17 mouse cellular contexts compared by ENCODE assay signal in the genomic region with DNA sequence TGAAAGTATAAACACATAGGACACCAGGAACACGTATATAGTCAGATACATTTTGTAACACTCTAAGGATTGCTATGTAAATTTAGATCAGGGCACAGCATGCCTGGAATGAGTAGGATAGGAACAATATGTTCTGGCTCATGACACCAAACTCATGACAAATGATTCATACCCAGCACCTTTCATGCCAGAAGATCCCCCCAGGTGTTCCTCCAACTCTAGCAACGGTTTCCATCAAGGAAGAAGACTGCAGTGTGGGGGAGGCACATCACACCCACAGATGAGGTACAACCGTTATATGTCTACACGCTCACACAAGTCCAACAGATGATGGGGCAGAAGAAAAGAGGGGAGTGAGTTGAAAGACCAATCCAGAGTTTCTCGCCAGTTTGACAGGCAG. TPM values are rescaled to one million over a fixed set of nuclear protein-coding genes. Genes with fewer than 3 reads are reported as not detected.
A peak's percentile ranks its signal among the peaks of the same experiment; 100 is the strongest.
DNase-seq lines count a peak whose midpoint lies in the region; ATAC-seq and TF ChIP-seq lines count a peak whose summit lies in the region.
"Had no signal": no experiment of that assay in that cellular context is flagged by ENCODE, and none has a peak within 500 bp of the region (broad histone marks: within the 10 kb centered on the region; RNA-seq: fewer than 3 reads in every experiment).

No protein-coding gene starts in this region.

- H3K9ac ChIP-seq in forebrain, postnatal 0 days, result no peak overlapping the region
- no peak overlapping the region for H3K9ac ChIP-seq in forebrain, embryonic 16.5 days (replicated peaks; ENCODE audit: low read depth, low read length)
- H3K9ac ChIP-seq in neural tube, embryonic 15.5 days (replicated peaks), result no peak overlapping the region
- H3K9ac ChIP-seq: liver, embryonic 14.5 days had no signal

- TF ChIP-seq CTCF in forebrain, postnatal 0 days (IDR thresholded peaks at IDR 0.05; ENCODE audit: low read depth), result no peak

- no peak for DNase-seq in forebrain, postnatal 0 days
- DNase-seq in left cerebral cortex, adult 18-20 months (ENCODE audit: low spot score in 2 of 2), result peak; percentile 49 to 58
- DNase-seq in left cerebral cortex, postnatal 10 days (ENCODE audit: extremely low spot score in 1 of 2, low spot score in 2 of 2), result no peak
- peak; percentile 33 to 67 for DNase-seq in frontal cortex, postnatal 36 days (ENCODE audit: low spot score in 2 of 2)
- no peak for DNase-seq in lung, postnatal 4 days
- DNase-seq in adrenal gland, postnatal 4 days (ENCODE audit: low spot score in 2 of 2), result no peak
- DNase-seq: heart, postnatal 36 days; kidney, adult 11 months; kidney, postnatal 14 days; lung, postnatal 36 days; spleen, adult 18-20 months; thymus, postnatal 25 days had no signal

- H3K4me1 ChIP-seq in forebrain, postnatal 0 days (ENCODE audit: insufficient read depth), result no peaks in the 10 kb centered on the region
- H3K4me1 ChIP-seq in forebrain, embryonic 16.5 days (replicated peaks; ENCODE audit: control insufficient read depth, insufficient read depth, low read length), result peaks cover 15% of the 10 kb centered on the region
- peaks cover 19% of the 10 kb centered on the region for H3K4me1 ChIP-seq in neural tube, embryonic 15.5 days

- H3K36me3 ChIP-seq in forebrain, postnatal 0 days (ENCODE audit: insufficient read depth), result no peaks in the 10 kb centered on the region
- no peaks in the 10 kb centered on the region for H3K36me3 ChIP-seq in forebrain, embryonic 16.5 days (ENCODE audit: control insufficient read depth, insufficient read depth)
- no peaks in the 10 kb centered on the region for H3K36me3 ChIP-seq in neural tube, embryonic 15.5 days
- H3K36me3 ChIP-seq: limb, embryonic 10.5 days had no signal

- H3K4me3 ChIP-seq in forebrain, postnatal 0 days (ENCODE audit: low read depth, low read length), result no peak overlapping the region
- H3K4me3 ChIP-seq in forebrain, embryonic 16.5 days (replicated peaks; ENCODE audit: low read length), result no peak overlapping the region
- no peak overlapping the region for H3K4me3 ChIP-seq in neural tube, embryonic 15.5 days (replicated peaks)
- H3K4me3 ChIP-seq: limb, embryonic 10.5 days had no signal

- 77% methylated on average over 5 of the region's 5 CpGs for WGBS in forebrain, postnatal 0 days
- WGBS in forebrain, embryonic 16.5 days, result 82% methylated on average over 5 of the region's 5 CpGs
- WGBS in neural tube, embryonic 15.5 days, result 83% methylated on average over 5 of the region's 5 CpGs

- no peak overlapping the region for H3K27ac ChIP-seq in forebrain, postnatal 0 days (ENCODE audit: low read depth, low read length)
- H3K27ac ChIP-seq in forebrain, embryonic 16.5 days (ENCODE audit: low read length), result no peak overlapping the region
- H3K27ac ChIP-seq in neural tube, embryonic 15.5 days (replicated peaks), result no peak overlapping the region
- H3K27ac ChIP-seq: limb, embryonic 10.5 days; liver, embryonic 14.5 days had no signal

- H3K27me3 ChIP-seq in forebrain, postnatal 0 days (ENCODE audit: insufficient read depth, low read length), result no peaks in the 10 kb centered on the region; the same call in 1 of the 2 replicates
- no peaks in the 10 kb centered on the region for H3K27me3 ChIP-seq in forebrain, embryonic 16.5 days (replicated peaks; ENCODE audit: control insufficient read depth, insufficient read depth, low read length)
- H3K27me3 ChIP-seq in neural tube, embryonic 15.5 days (replicated peaks), result no peaks in the 10 kb centered on the region

- H3K4me2 ChIP-seq in forebrain, postnatal 0 days (ENCODE audit: low read depth), result peak overlapping the region; percentile 21; the same call in 1 of the 2 replicates
- H3K4me2 ChIP-seq in forebrain, embryonic 16.5 days (ENCODE audit: low read length), result no peak overlapping the region
- peak overlapping the region; percentile 98 for H3K4me2 ChIP-seq in neural tube, embryonic 15.5 days

- no peak for ATAC-seq in forebrain, postnatal 0 days
- ATAC-seq in forebrain, embryonic 16.5 days, result no peak
- ATAC-seq in neural tube, embryonic 15.5 days (ENCODE audit: low FRiP score), result no peak

- intact Hi-C loops in left cerebral cortex, postnatal 10 days (cut with DNase I), result no loop called here

- no peaks in the 10 kb centered on the region for H3K9me3 ChIP-seq in forebrain, postnatal 0 days (ENCODE audit: low read length)
- H3K9me3 ChIP-seq in forebrain, embryonic 16.5 days (ENCODE audit: control insufficient read depth, low read length), result no peaks in the 10 kb centered on the region
- H3K9me3 ChIP-seq in neural tube, embryonic 15.5 days (replicated peaks), result no peaks in the 10 kb centered on the region
- H3K9me3 ChIP-seq: limb, embryonic 10.5 days had no signal

RNA-seq across cellular contexts. Expression of gene Sorcs1, which starts 3.5 kb away (rescaled TPM):
- total RNA-seq in forebrain, postnatal 0 days (2014; rRNA removed), result 17.7 and 20.1 TPM in 2 replicates
- 5.7 and 8.6 TPM in 2 replicates for polyA plus RNA-seq in forebrain, postnatal 0 days (2015; fragmentation: Nextera tagmentation; extraction: Ambion mirVana)
- polyA plus RNA-seq in forebrain, embryonic 16.5 days (2015; fragmentation: Nextera tagmentation; extraction: Ambion mirVana), result 8.9 and 10.5 TPM in 2 replicates
- 10 to 100 TPM; 36.9 to 38.9 TPM for total RNA-seq in left cerebral cortex, adult 18-20 months (2021)
- total RNA-seq in left cerebral cortex, postnatal 10 days (2021), result 10 to 100 TPM; 39.1 to 46.7 TPM
- polyA plus RNA-seq in neural tube, embryonic 15.5 days (2015; fragmentation: Nextera tagmentation; extraction: Ambion mirVana), result 17.1 and 20.9 TPM in 2 replicates
- total RNA-seq in adrenal gland, postnatal 4 days (2021), result 1 to 10 TPM; 2.4 to 2.7 TPM
- total RNA-seq: monocyte, adult 5-6 weeks had no signal

Comparison
In these comparisons a context has a peak if more than half of its experiments do, and no peak if none do; other contexts are left out.
1. DNase-seq: peak in left cerebral cortex, adult 18-20 months (2 of 2) and frontal cortex, postnatal 36 days (2 of 2); none in forebrain, postnatal 0 days (single experiment), left cerebral cortex, postnatal 10 days (0 of 2), lung, postnatal 4 days (0 of 2) and adrenal gland, postnatal 4 days (0 of 2).